Mouse (Mus musculus): ENCODE results near the gene Olfr138.

Olfr138 gene

GRCm38 (mm10) chr17:38260735-38261134, at the start of gene Olfr138:
Gene Olfr138, plus strand, starts transcription at chr17:38261035.
- DNase-seq (ENCODE audit: low read depth, low spot score) = no peak

DNA sequence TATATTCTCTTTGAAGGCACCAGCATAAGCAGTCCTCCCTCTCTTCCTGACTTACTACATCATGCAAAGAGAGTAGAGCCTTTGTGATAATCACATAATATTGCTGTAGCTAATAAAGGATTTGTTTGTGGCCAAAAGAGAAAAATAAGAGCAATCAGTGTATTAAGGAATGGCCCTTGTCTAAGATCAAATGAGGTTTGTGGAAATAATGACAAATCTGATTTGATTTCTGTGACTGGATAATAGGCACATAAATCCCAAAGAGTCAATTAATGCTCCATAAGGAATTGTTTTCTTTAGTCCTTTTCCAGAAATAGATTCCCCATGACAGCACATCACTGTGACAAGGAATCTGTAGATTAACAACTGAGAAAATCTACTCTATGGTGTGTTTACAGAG, 46.6 kb downstream of the Olfr138 start, which contains the start of gene Olfr137:
Gene Olfr137 (minus strand): TSS at position 101 of the 400 bp plus-strand sequence.
- no peak for DNase-seq (ENCODE audit: low read depth, low spot score)
